Comparison of ENCODE assay signal across 16 mouse cellular contexts in the genomic region with DNA sequence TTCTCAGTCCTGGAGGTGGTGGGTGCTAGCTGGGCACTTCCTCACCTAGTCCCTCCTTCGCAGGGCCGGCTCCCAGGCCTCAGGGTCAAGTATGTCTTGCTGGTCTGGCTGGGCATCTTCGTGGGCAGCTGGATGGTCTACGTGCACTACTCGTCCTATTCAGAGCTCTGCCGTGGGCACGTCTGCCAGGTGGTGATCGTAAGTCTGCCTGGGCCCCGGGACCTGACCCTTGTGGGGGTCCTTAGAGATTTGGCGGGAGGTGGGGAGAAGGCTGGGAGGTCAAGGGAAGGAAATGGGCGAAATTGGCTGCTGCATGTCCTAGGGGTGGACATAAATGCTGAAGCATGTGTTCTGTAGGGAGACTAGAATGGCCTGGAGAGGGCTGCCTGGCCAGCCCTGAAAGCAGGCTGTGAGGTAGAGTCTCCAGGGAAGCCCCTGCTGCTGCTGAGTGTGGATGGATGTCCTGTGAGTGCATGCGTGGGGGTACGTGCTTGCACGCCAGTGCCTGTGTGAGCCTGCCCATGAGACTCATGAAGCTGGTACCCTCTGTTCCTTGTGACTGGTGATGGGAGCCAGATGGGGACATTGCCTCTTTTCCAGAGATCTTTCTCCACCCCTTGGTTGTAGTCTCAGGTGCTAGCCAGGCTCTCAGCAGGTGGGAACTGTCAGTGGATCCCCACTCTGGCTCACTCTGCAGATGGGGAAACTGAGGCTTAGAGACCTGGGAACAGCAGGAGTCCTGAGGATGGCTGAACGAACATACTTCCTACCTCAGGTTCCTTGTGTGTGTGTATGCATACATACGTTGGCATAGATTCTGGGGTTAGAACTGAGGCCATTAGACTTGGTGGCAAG. TPM values are rescaled to one million over a fixed set of nuclear protein-coding genes. Genes with fewer than 3 reads are reported as not detected.
DNase-seq lines count a peak whose midpoint lies in the region; ATAC-seq and TF ChIP-seq lines count a peak whose summit lies in the region.
"Had no signal": no experiment of that assay in that cellular context is flagged by ENCODE, and none has a peak within 500 bp of the region (broad histone marks: within the 10 kb centered on the region; RNA-seq: fewer than 3 reads in every experiment).

No protein-coding gene starts in this region.

- DNase-seq in cerebellum, adult 9-11 months = peak; percentile 18
- no peak for DNase-seq in cerebellum, adult 11 months
- no peak for DNase-seq in limb, embryonic 10.5 days (ENCODE audit: low spot score)
- no peak for DNase-seq in kidney, postnatal 4 days
- no peak for DNase-seq in lung, postnatal 0 days (ENCODE audit: low spot score)
- DNase-seq: adrenal gland, adult 8-10 months; layer of hippocampus, adult 9-11 months had no signal

- H3K27ac ChIP-seq in limb, embryonic 12.5 days = 0 out of 2 replicates have a peak overlapping the region, but pooled peaks have one; percentile 35
- H3K27ac ChIP-seq in limb, embryonic 10.5 days = no peak overlapping the region
- H3K27ac ChIP-seq in limb, embryonic 13.5 days = no peak overlapping the region
- H3K27ac ChIP-seq in neural tube, embryonic 14.5 days (ENCODE audit: low read depth, low read length) = peak overlapping the region; percentile 28; the same call in 1 of the 2 replicates
- no peak overlapping the region for H3K27ac ChIP-seq in lung, postnatal 0 days (ENCODE audit: low read length)
- H3K27ac ChIP-seq: kidney, embryonic 15.5 days; liver, embryonic 15.5 days; macrophage; stomach, embryonic 15.5 days had no signal

- TF ChIP-seq CTCF in lung, postnatal 0 days (IDR thresholded peaks at IDR 0.05) = no peak

- H3K4me3 ChIP-seq in limb, embryonic 12.5 days (replicated peaks) = no peak overlapping the region
- no peak overlapping the region for H3K4me3 ChIP-seq in limb, embryonic 10.5 days
- H3K4me3 ChIP-seq in limb, embryonic 13.5 days = no peak overlapping the region
- no peak overlapping the region for H3K4me3 ChIP-seq in neural tube, embryonic 14.5 days (ENCODE audit: low read depth, low read length)
- H3K4me3 ChIP-seq in lung, postnatal 0 days (ENCODE audit: low read depth, low read length) = no peak overlapping the region
- H3K4me3 ChIP-seq: kidney, embryonic 15.5 days; liver, embryonic 15.5 days; stomach, embryonic 15.5 days had no signal

- no peak overlapping the region for H3K4me2 ChIP-seq in limb, embryonic 12.5 days
- no peak overlapping the region for H3K4me2 ChIP-seq in limb, embryonic 13.5 days (replicated peaks)
- H3K4me2 ChIP-seq in neural tube, embryonic 14.5 days (ENCODE audit: low read depth, low read length) = no peak overlapping the region
- H3K4me2 ChIP-seq in lung, postnatal 0 days (replicated peaks; ENCODE audit: low read depth, low read length) = no peak overlapping the region
- H3K4me2 ChIP-seq: kidney, embryonic 15.5 days; liver, embryonic 15.5 days; stomach, embryonic 15.5 days had no signal

- ATAC-seq in limb, embryonic 12.5 days (ENCODE audit: insufficient number of reproducible peaks, insufficient read depth, low FRiP score, low TSS enrichment, low read depth) = no peak
- no peak for ATAC-seq in limb, embryonic 13.5 days (ENCODE audit: low FRiP score, low read depth)
- no peak for ATAC-seq in neural tube, embryonic 14.5 days (ENCODE audit: low read depth)
- ATAC-seq in lung, postnatal 0 days = no peak

- no peak overlapping the region; the same call in 1 of the 2 replicates for H3K9ac ChIP-seq in limb, embryonic 12.5 days (replicated peaks)
- H3K9ac ChIP-seq in limb, embryonic 13.5 days = peak overlapping the region; percentile 25; the same call in 1 of the 2 replicates
- 0 out of 2 replicates have a peak overlapping the region, but pooled peaks have one; percentile 21 for H3K9ac ChIP-seq in neural tube, embryonic 14.5 days (replicated peaks; ENCODE audit: low read depth, low read length)
- no peak overlapping the region for H3K9ac ChIP-seq in lung, postnatal 0 days (replicated peaks; ENCODE audit: low read depth)
- H3K9ac ChIP-seq: kidney, embryonic 15.5 days; liver, embryonic 15.5 days; stomach, embryonic 15.5 days had no signal

- WGBS in limb, embryonic 12.5 days = 77% methylated on average over 16 of the region's 16 CpGs
- WGBS in limb, embryonic 10.5 days = 90% methylated on average over 16 of the region's 16 CpGs
- 77% methylated on average over 16 of the region's 16 CpGs for WGBS in limb, embryonic 13.5 days
- 69% methylated on average over 16 of the region's 16 CpGs for WGBS in neural tube, embryonic 14.5 days
- 74% methylated on average over 16 of the region's 16 CpGs for WGBS in lung, postnatal 0 days

- H3K36me3 ChIP-seq in limb, embryonic 12.5 days = peaks cover 57% of the 10 kb centered on the region
- peaks cover 61% of the 10 kb centered on the region for H3K36me3 ChIP-seq in limb, embryonic 10.5 days
- peaks cover 52% of the 10 kb centered on the region for H3K36me3 ChIP-seq in limb, embryonic 13.5 days
- peaks cover 35% of the 10 kb centered on the region for H3K36me3 ChIP-seq in neural tube, embryonic 14.5 days (ENCODE audit: control insufficient read depth, insufficient read depth, low read length)
- peaks cover 17% of the 10 kb centered on the region; the same call in 1 of the 2 replicates for H3K36me3 ChIP-seq in lung, postnatal 0 days (ENCODE audit: insufficient read depth, low read length)

- no peak for TF ChIP-seq EP300 in lung, postnatal 0 days (IDR thresholded peaks at IDR 0.05)

- H3K4me1 ChIP-seq in limb, embryonic 12.5 days (replicated peaks) = peaks cover 42% of the 10 kb centered on the region
- peaks cover 63% of the 10 kb centered on the region for H3K4me1 ChIP-seq in limb, embryonic 10.5 days
- peaks cover 46% of the 10 kb centered on the region for H3K4me1 ChIP-seq in limb, embryonic 13.5 days
- peaks cover 38% of the 10 kb centered on the region for H3K4me1 ChIP-seq in neural tube, embryonic 14.5 days (ENCODE audit: control insufficient read depth, insufficient read depth, low read length)
- H3K4me1 ChIP-seq in lung, postnatal 0 days (ENCODE audit: insufficient read depth, low read depth, low read length) = no peaks in the 10 kb centered on the region

- H3K27me3 ChIP-seq in limb, embryonic 12.5 days = no peaks in the 10 kb centered on the region
- H3K27me3 ChIP-seq in limb, embryonic 10.5 days (ENCODE audit: low read depth, poor library complexity, severe bottlenecking) = no peaks in the 10 kb centered on the region
- H3K27me3 ChIP-seq in limb, embryonic 13.5 days = no peaks in the 10 kb centered on the region
- H3K27me3 ChIP-seq in neural tube, embryonic 14.5 days (ENCODE audit: control insufficient read depth, insufficient read depth, low read length) = no peaks in the 10 kb centered on the region
- H3K27me3 ChIP-seq in lung, postnatal 0 days (replicated peaks; ENCODE audit: insufficient read depth, low read length) = no peaks in the 10 kb centered on the region
- H3K27me3 ChIP-seq: kidney, embryonic 15.5 days; stomach, embryonic 15.5 days had no signal

- H3K9me3 ChIP-seq in limb, embryonic 12.5 days = no peaks in the 10 kb centered on the region
- no peaks in the 10 kb centered on the region for H3K9me3 ChIP-seq in limb, embryonic 10.5 days (replicated peaks)
- no peaks in the 10 kb centered on the region for H3K9me3 ChIP-seq in limb, embryonic 13.5 days
- no peaks in the 10 kb centered on the region for H3K9me3 ChIP-seq in neural tube, embryonic 14.5 days (ENCODE audit: control insufficient read depth, low read length)
- no peaks in the 10 kb centered on the region for H3K9me3 ChIP-seq in lung, postnatal 0 days (ENCODE audit: low read length)
- H3K9me3 ChIP-seq: kidney, embryonic 15.5 days; liver, embryonic 15.5 days; stomach, embryonic 15.5 days had no signal

RNA-seq across cellular contexts. Expression of gene Fam69b, which starts 4.5 kb away (rescaled TPM):
- 61.7 and 66.3 TPM in 2 replicates for polyA plus RNA-seq in limb, embryonic 12.5 days (2016; fragmentation: Nextera tagmentation; extraction: Ambion mirVana)
- polyA plus RNA-seq in limb, embryonic 10.5 days (2016; fragmentation: Nextera tagmentation; extraction: Ambion mirVana) = 31.3 and 43.3 TPM in 2 replicates
- 61.0 and 61.5 TPM in 2 replicates for polyA plus RNA-seq in limb, embryonic 13.5 days (2015; fragmentation: Nextera tagmentation; extraction: Ambion mirVana)
- 123 and 139 TPM in 2 replicates for polyA plus RNA-seq in neural tube, embryonic 14.5 days (2014; fragmentation: Nextera tagmentation; extraction: Ambion mirVana)
- 6.2 and 8.2 TPM in 2 replicates for polyA plus RNA-seq in lung, postnatal 0 days (2015; fragmentation: Nextera tagmentation; extraction: Ambion mirVana)
- polyA plus RNA-seq: macrophage had no signal

RNA-seq across cellular contexts. Expression of gene Agpat2, which starts 28.6 kb away (rescaled TPM):
- polyA plus RNA-seq in limb, embryonic 12.5 days (2016; fragmentation: Nextera tagmentation; extraction: Ambion mirVana) = 17.1 and 18.4 TPM in 2 replicates
- 13.2 and 14.5 TPM in 2 replicates for polyA plus RNA-seq in limb, embryonic 10.5 days (2016; fragmentation: Nextera tagmentation; extraction: Ambion mirVana)
- polyA plus RNA-seq in limb, embryonic 13.5 days (2015; fragmentation: Nextera tagmentation; extraction: Ambion mirVana) = 23.1 and 24.6 TPM in 2 replicates
- 2.7 and 4.1 TPM in 2 replicates for polyA plus RNA-seq in neural tube, embryonic 14.5 days (2014; fragmentation: Nextera tagmentation; extraction: Ambion mirVana)
- 59.5 and 72.8 TPM in 2 replicates for polyA plus RNA-seq in lung, postnatal 0 days (2015; fragmentation: Nextera tagmentation; extraction: Ambion mirVana)

RNA-seq across cellular contexts. Expression of gene Lcn4, which starts 38.3 kb away (rescaled TPM):
- polyA plus RNA-seq in limb, embryonic 12.5 days (2016; fragmentation: Nextera tagmentation; extraction: Ambion mirVana) = not detected in 2 replicates
- not detected in 2 replicates for polyA plus RNA-seq in limb, embryonic 10.5 days (2016; fragmentation: Nextera tagmentation; extraction: Ambion mirVana)
- polyA plus RNA-seq in limb, embryonic 13.5 days (2015; fragmentation: Nextera tagmentation; extraction: Ambion mirVana) = not detected in 2 replicates
- polyA plus RNA-seq in neural tube, embryonic 14.5 days (2014; fragmentation: Nextera tagmentation; extraction: Ambion mirVana) = not detected in 2 replicates
- polyA plus RNA-seq in lung, postnatal 0 days (2015; fragmentation: Nextera tagmentation; extraction: Ambion mirVana) = not detected in 2 replicates
- polyA plus RNA-seq: heart, embryonic 14.5 days; kidney, embryonic 15.5 days; liver, embryonic 15.5 days; macrophage; small intestine, adult 2 months; stomach, embryonic 15.5 days had no signal

RNA-seq across cellular contexts. Expression of gene Gm20532, which starts 46.3 kb away (rescaled TPM):
- 0.31 TPM in 1 of 2 replicates, not detected in the other for polyA plus RNA-seq in limb, embryonic 12.5 days (2016; fragmentation: Nextera tagmentation; extraction: Ambion mirVana)
- polyA plus RNA-seq in limb, embryonic 10.5 days (2016; fragmentation: Nextera tagmentation; extraction: Ambion mirVana) = not detected in 2 replicates
- polyA plus RNA-seq in limb, embryonic 13.5 days (2015; fragmentation: Nextera tagmentation; extraction: Ambion mirVana) = not detected in 2 replicates
- polyA plus RNA-seq in neural tube, embryonic 14.5 days (2014; fragmentation: Nextera tagmentation; extraction: Ambion mirVana) = not detected in 2 replicates
- not detected in 2 replicates for polyA plus RNA-seq in lung, postnatal 0 days (2015; fragmentation: Nextera tagmentation; extraction: Ambion mirVana)
- polyA plus RNA-seq: heart, embryonic 14.5 days; kidney, embryonic 15.5 days; liver, embryonic 15.5 days; small intestine, adult 2 months; stomach, embryonic 15.5 days had no signal

RNA-seq across cellular contexts. Expression of gene Egfl7, which starts 53.0 kb away (rescaled TPM):
- 77.4 and 82.1 TPM in 2 replicates for polyA plus RNA-seq in limb, embryonic 12.5 days (2016; fragmentation: Nextera tagmentation; extraction: Ambion mirVana)
- 96.5 and 97.2 TPM in 2 replicates for polyA plus RNA-seq in limb, embryonic 10.5 days (2016; fragmentation: Nextera tagmentation; extraction: Ambion mirVana)
- 103 and 105 TPM in 2 replicates for polyA plus RNA-seq in limb, embryonic 13.5 days (2015; fragmentation: Nextera tagmentation; extraction: Ambion mirVana)
- polyA plus RNA-seq in neural tube, embryonic 14.5 days (2014; fragmentation: Nextera tagmentation; extraction: Ambion mirVana) = 37.4 and 64.3 TPM in 2 replicates
- polyA plus RNA-seq in lung, postnatal 0 days (2015; fragmentation: Nextera tagmentation; extraction: Ambion mirVana) = 412 and 467 TPM in 2 replicates

Comparison
In these comparisons a context has a peak if more than half of its experiments do, and no peak if none do; other contexts are left out.
1. H3K27ac ChIP-seq: peak in limb, embryonic 12.5 days (single experiment) and neural tube, embryonic 14.5 days (single experiment); none in limb, embryonic 10.5 days (single experiment), limb, embryonic 13.5 days (single experiment) and lung, postnatal 0 days (single experiment).
2. H3K9ac ChIP-seq: peak in limb, embryonic 13.5 days (single experiment) and neural tube, embryonic 14.5 days (single experiment); none in limb, embryonic 12.5 days (single experiment) and lung, postnatal 0 days (single experiment).